Mouse (Mus musculus) bone marrow, adult 2 months (tissue): ENCODE results near the gene Mboat2.

ENCODE experiments used
- CTCF ChIP-seq: fragments of 200-500 bp; IDR thresholded peaks from 2 replicates; pipeline ENCODE4 v1.5.1; 2011; ENCODE audit warnings: low read length, control low read depth; ENCODE audit not compliant: control insufficient read depth, insufficient read depth
- POLR2A ChIP-seq: fragments of 200-500 bp; IDR thresholded peaks from 2 replicates; pipeline ENCODE4 v1.6.1; 2011; ENCODE audit warnings: low read depth, mild to moderate bottlenecking, control low read depth, low read length, borderline replicate concordance; ENCODE audit not compliant: control insufficient read depth

DNA sequence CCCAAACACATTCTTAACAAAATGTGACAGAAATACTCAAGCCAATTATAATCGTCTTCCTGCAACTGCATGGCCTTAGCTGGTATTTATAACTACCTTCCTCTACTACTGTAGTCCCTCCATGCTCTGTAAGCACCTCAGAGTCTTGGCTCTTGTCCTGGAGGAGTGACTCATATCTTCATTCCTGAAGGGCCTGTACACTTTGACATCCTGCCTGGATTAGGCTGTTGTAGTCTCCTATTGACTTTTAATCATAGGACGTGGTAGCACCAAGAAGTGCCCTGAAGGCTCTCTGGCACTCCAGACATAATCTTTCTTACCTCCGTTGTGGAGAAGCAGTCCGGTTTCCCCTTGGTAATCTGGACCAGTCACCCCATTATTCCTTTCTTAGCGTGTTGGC is 64.7 kb downstream of the Mboat2 start:
- no peak for TF ChIP-seq POLR2A
- TF ChIP-seq CTCF = no peak
